Mouse (Mus musculus): Measurements from ENCODE around the gene Fmod. TPM values are rescaled to one million over a fixed set of nuclear protein-coding genes. Genes with fewer than 3 reads are reported as not detected.

Gene Fmod
- total RNA-seq, 1 experiment, result not detected

GRCm38 (mm10) chr1:134044805-134045204 lies 7.8 kb downstream of the Fmod start:
- TF ChIP-seq HCFC1 (IDR thresholded peaks at IDR 0.05; ENCODE audit: borderline replicate concordance, insufficient read depth, low read length) (no peak), CHD2 (IDR thresholded peaks at IDR 0.05; ENCODE audit: low read depth, low read length) (no peak), ZNF384 (IDR thresholded peaks at IDR 0.05; ENCODE audit: low read depth, low read length) (no peak), MAFK (IDR thresholded peaks at IDR 0.05; ENCODE audit: insufficient read depth, low read depth, low read length) (no peak), ZC3H11A (IDR thresholded peaks at IDR 0.05; ENCODE audit: borderline replicate concordance, low read depth, low read length) (no peak)
- no peak overlapping the region for H3K9ac ChIP-seq (ENCODE audit: insufficient read depth, low read depth, low read length, poor library complexity, severe bottlenecking)
- no peaks in the 10 kb centered on the region for H3K36me3 ChIP-seq (ENCODE audit: control insufficient read depth, insufficient read depth, low read length, poor library complexity, severe bottlenecking)
- H3K27ac ChIP-seq (ENCODE audit: insufficient read depth, low read depth, low read length, poor library complexity, severe bottlenecking), result no peak overlapping the region
- in situ Hi-C loops (cut with MboI; ENCODE audit: low sequenced_read_pairs in 2 of 2, unreplicated experiment in 2 of 2), result loop anchor here in 1 of 2 experiments (5.0 to 10.0 kb wide), 2 partner anchors 130 to 308 kb away; no protein-coding TSS in a partner anchor
- no peak for DNase-seq (ENCODE audit: low read depth, low spot score)
- H3K4me1 ChIP-seq (ENCODE audit: control insufficient read depth in 2 of 2, insufficient read depth in 2 of 2, low read length in 2 of 2, poor library complexity in 1 of 2), result peaks cover 0 to 4% of the 10 kb centered on the region in 2 experiments; a peak in 1 of 4 replicates
- H3K9me3 ChIP-seq (ENCODE audit: control insufficient read depth, insufficient read depth, low read depth, low read length), result no peaks in the 10 kb centered on the region
- H3K4me3 ChIP-seq (ENCODE audit: insufficient read depth in 1 of 2, low read depth in 1 of 2, low read length in 2 of 2, poor library complexity in 1 of 2, severe bottlenecking in 1 of 2), result no peak overlapping the region

DNA sequence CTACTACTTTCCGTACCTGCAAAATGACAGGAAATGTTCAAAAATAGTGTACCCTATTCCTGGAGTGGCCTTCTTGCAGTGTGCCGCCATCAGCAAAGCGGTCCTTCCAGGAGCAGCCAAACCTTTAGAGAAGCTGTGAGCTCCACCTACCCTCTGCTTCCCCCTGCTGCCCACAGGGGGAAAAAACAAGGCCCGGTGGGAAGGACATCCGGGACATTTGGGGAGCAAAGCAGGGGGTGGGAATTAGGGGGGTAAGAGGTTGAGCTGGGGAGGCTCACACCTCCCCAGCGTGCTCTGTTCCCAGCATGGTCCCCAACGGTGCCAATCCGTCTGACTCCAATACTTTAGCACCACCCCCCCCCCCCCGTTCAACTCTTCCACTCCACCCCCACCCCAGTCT lies 8.9 kb downstream of the Fmod start:
- in situ Hi-C loops (cut with MboI; ENCODE audit: low sequenced_read_pairs in 2 of 2, unreplicated experiment in 2 of 2), result loop anchor here in 1 of 2 experiments (5.0 to 10.0 kb wide), 2 partner anchors 131 to 309 kb away; no protein-coding TSS in a partner anchor
- H3K4me3 ChIP-seq (ENCODE audit: insufficient read depth in 1 of 2, low read depth in 1 of 2, low read length in 2 of 2, poor library complexity in 1 of 2, severe bottlenecking in 1 of 2), result peak overlapping the region in 1 of 2 experiments; percentile 58; a peak in 1 of 4 replicates
- DNase-seq (ENCODE audit: low read depth, low spot score), result peak; percentile 65
- peaks cover 0 to 4% of the 10 kb centered on the region in 2 experiments; a peak in 1 of 4 replicates for H3K4me1 ChIP-seq (ENCODE audit: control insufficient read depth in 2 of 2, insufficient read depth in 2 of 2, low read length in 2 of 2, poor library complexity in 1 of 2)
- no peak overlapping the region for H3K27ac ChIP-seq (ENCODE audit: insufficient read depth, low read depth, low read length, poor library complexity, severe bottlenecking)
- no peaks in the 10 kb centered on the region for H3K36me3 ChIP-seq (ENCODE audit: control insufficient read depth, insufficient read depth, low read length, poor library complexity, severe bottlenecking)
- TF ChIP-seq HCFC1 (IDR thresholded peaks at IDR 0.05; ENCODE audit: borderline replicate concordance, insufficient read depth, low read length) (no peak), CHD2 (IDR thresholded peaks at IDR 0.05; ENCODE audit: low read depth, low read length) (no peak), MAFK (IDR thresholded peaks at IDR 0.05; ENCODE audit: insufficient read depth, low read depth, low read length) (no peak), ZC3H11A (IDR thresholded peaks at IDR 0.05; ENCODE audit: borderline replicate concordance, low read depth, low read length) (peak; percentile 75)
- no peaks in the 10 kb centered on the region for H3K9me3 ChIP-seq (ENCODE audit: control insufficient read depth, insufficient read depth, low read depth, low read length)
- H3K9ac ChIP-seq (ENCODE audit: insufficient read depth, low read depth, low read length, poor library complexity, severe bottlenecking), result no peak overlapping the region

DNA sequence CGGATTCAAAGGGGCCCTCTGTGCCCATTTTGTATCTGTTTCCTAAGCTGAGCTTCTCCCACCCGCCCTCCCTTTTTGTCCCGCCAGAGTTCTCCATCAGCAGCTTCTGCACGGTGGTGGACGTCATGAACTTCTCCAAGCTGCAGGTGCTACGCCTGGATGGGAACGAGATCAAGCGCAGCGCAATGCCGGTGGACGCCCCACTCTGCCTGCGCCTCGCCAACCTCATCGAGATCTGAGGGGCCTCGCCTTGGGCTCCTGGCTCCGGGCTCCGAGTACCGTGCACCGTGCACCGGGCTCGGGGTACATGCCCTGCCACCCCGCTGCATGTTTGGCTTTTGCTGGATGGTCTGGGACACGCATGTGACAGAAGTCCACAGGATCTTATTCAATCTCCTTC lies 9.3 kb downstream of the Fmod start:
- TF ChIP-seq ZC3H11A (IDR thresholded peaks at IDR 0.05; ENCODE audit: borderline replicate concordance, low read depth, low read length) (no peak), ZNF384 (IDR thresholded peaks at IDR 0.05; ENCODE audit: low read depth, low read length) (no peak), HCFC1 (IDR thresholded peaks at IDR 0.05; ENCODE audit: borderline replicate concordance, insufficient read depth, low read length) (no peak), CHD2 (IDR thresholded peaks at IDR 0.05; ENCODE audit: low read depth, low read length) (no peak), MAFK (IDR thresholded peaks at IDR 0.05; ENCODE audit: insufficient read depth, low read depth, low read length) (no peak)
- Histone ChIP-seq H3K9ac (ENCODE audit: insufficient read depth, low read depth, low read length, poor library complexity, severe bottlenecking) (peak overlapping the region; percentile 62; the same call in 1 of the 2 replicates), H3K27ac (ENCODE audit: insufficient read depth, low read depth, low read length, poor library complexity, severe bottlenecking) (no peak overlapping the region), H3K9me3 (ENCODE audit: control insufficient read depth, insufficient read depth, low read depth, low read length) (no peaks in the 10 kb centered on the region), H3K4me3 (ENCODE audit: insufficient read depth in 1 of 2, low read depth in 1 of 2, low read length in 2 of 2, poor library complexity in 1 of 2, severe bottlenecking in 1 of 2) (peak overlapping the region; percentile 45 to 58; a peak in 3 of 4 replicates), H3K36me3 (ENCODE audit: control insufficient read depth, insufficient read depth, low read length, poor library complexity, severe bottlenecking) (no peaks in the 10 kb centered on the region), H3K4me1 (ENCODE audit: control insufficient read depth in 2 of 2, insufficient read depth in 2 of 2, low read length in 2 of 2, poor library complexity in 1 of 2) (peaks cover 0 to 4% of the 10 kb centered on the region in 2 experiments; a peak in 1 of 4 replicates)
- no peak for DNase-seq (ENCODE audit: low read depth, low spot score)
- in situ Hi-C loops (cut with MboI; ENCODE audit: low sequenced_read_pairs in 2 of 2, unreplicated experiment in 2 of 2), result loop anchor here in 1 of 2 experiments (5.0 to 10.0 kb wide), 2 partner anchors 132 to 309 kb away; no protein-coding TSS in a partner anchor

- H3K9me3 ChIP-seq (ENCODE audit: control insufficient read depth, insufficient read depth, low read depth, low read length), result no peaks in the 10 kb centered on the region
- in situ Hi-C loops (cut with MboI; ENCODE audit: low sequenced_read_pairs in 2 of 2, unreplicated experiment in 2 of 2), result loop anchor here in 1 of 2 experiments (5.0 to 10.0 kb wide), 2 partner anchors 133 to 310 kb away; no protein-coding TSS in a partner anchor
- no peaks in the 10 kb centered on the region for H3K36me3 ChIP-seq (ENCODE audit: control insufficient read depth, insufficient read depth, low read length, poor library complexity, severe bottlenecking)
- TF ChIP-seq ZNF384 (IDR thresholded peaks at IDR 0.05; ENCODE audit: low read depth, low read length), result no peak
- no peak for TF ChIP-seq HCFC1 (IDR thresholded peaks at IDR 0.05; ENCODE audit: borderline replicate concordance, insufficient read depth, low read length)
- TF ChIP-seq MAFK (IDR thresholded peaks at IDR 0.05; ENCODE audit: insufficient read depth, low read depth, low read length), result no peak
- TF ChIP-seq CHD2 (IDR thresholded peaks at IDR 0.05; ENCODE audit: low read depth, low read length), result no peak
- no peak for TF ChIP-seq ZC3H11A (IDR thresholded peaks at IDR 0.05; ENCODE audit: borderline replicate concordance, low read depth, low read length)
- no peak for DNase-seq (ENCODE audit: low read depth, low spot score)
- H3K4me1 ChIP-seq (ENCODE audit: control insufficient read depth in 2 of 2, insufficient read depth in 2 of 2, low read length in 2 of 2, poor library complexity in 1 of 2), result peaks cover 0 to 4% of the 10 kb centered on the region in 2 experiments; a peak in 1 of 4 replicates
- H3K9ac ChIP-seq (ENCODE audit: insufficient read depth, low read depth, low read length, poor library complexity, severe bottlenecking), result no peak overlapping the region
- H3K4me3 ChIP-seq (ENCODE audit: insufficient read depth in 1 of 2, low read depth in 1 of 2, low read length in 2 of 2, poor library complexity in 1 of 2, severe bottlenecking in 1 of 2), result 0 out of 4 replicates have a peak overlapping the region, but pooled peaks of 1 of the 2 experiments have one; percentile 10
- no peak overlapping the region for H3K27ac ChIP-seq (ENCODE audit: insufficient read depth, low read depth, low read length, poor library complexity, severe bottlenecking)
These were observed 10.4 kb downstream of the Fmod start for GRCm38 (mm10) chr1:134047431-134047830.

All from ES-E14 (cell line).